Mouse (Mus musculus) erythroblast, embryonic 14.5 days (primary cell): ENCODE measurements around the gene Phkg1.

Experiments used
- GATA1 ChIP-seq: IDR thresholded peaks from 2 replicates; pipeline ENCODE4 v1.6.1; 2012; ENCODE audit warnings: low read length, inconsistent platforms, mixed read lengths
- TAL1 ChIP-seq: IDR thresholded peaks from 3 replicates; pipeline ENCODE4 v1.6.1; 2012; ENCODE audit warnings: low read length, inconsistent platforms, mixed read lengths

- TF ChIP-seq GATA1 (no peak), TAL1 (no peak)
These were observed 42.6 kb upstream of the Phkg1 start for GRCm38 (mm10) chr5:129940736-129941494.
